Mouse (Mus musculus) brain, embryonic 14.5 days (tissue): ENCODE data around the gene Slc35f6.

Experiments used
- CTCF ChIP-seq: fragments of 200-500 bp; IDR thresholded peaks from 2 replicates; pipeline ENCODE4 v1.5.1; 2012; ENCODE audit warnings: inconsistent platforms, mild to moderate bottlenecking, moderate library complexity, borderline replicate concordance; ENCODE audit not compliant: insufficient read depth, insufficient read length; ENCODE audit errors: extremely low read depth
- POLR2A ChIP-seq: fragments of 200-500 bp; IDR thresholded peaks from 2 replicates; pipeline ENCODE4 v1.6.1; 2012; ENCODE audit warnings: mild to moderate bottlenecking, inconsistent platforms, borderline replicate concordance; ENCODE audit not compliant: poor library complexity, insufficient read depth, insufficient read length, severe bottlenecking; ENCODE audit errors: extremely low read depth

DNA sequence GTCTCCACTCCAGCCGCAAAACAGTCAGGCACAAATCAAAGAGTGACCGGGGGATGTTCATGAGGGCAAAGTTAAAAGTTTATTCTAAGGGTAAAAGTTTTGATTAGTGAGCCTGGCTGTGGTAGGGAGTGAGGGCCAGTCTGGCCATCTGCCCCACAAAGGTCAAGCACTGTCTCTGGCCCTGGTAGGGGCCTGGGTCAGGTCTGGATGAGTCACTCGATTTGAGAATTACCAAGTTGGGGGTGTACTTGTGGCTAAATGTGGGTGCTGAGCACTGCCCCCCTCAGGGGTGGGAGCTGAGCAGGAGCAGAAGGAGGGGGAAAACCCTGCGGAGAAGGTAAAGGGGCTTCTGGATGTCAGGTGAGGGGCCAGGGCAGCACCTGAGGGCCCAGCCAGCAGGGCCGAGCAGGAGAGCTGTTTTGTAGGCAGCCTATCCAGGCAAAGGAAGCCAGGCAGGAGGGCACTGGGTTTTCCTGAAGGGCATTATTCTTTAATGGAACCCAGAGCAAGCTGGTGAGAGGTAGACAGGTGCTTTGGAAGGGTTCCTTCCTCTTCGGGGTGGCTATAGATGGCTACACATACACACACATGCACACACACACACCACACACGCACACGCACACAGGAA is 29.2 kb upstream of the Slc35f6 start:
- TF ChIP-seq POLR2A (no peak), CTCF (no peak)
